Mouse (Mus musculus) embryonic facial prominence, embryonic 11.5 days (tissue): ENCODE measurements around the gene Tssk1. TPM values are rescaled to one million over a fixed set of nuclear protein-coding genes. Genes with fewer than 3 reads are reported as not detected.

ENCODE experiments used
- ATAC-seq: fragments of 200-750 bp; cut with Nextera tagmentation; replicated peaks from 2 replicates; pipeline ENCODE4 v1.8.0; 2017; ENCODE audit warnings: low read depth; ENCODE audit not compliant: insufficient number of reproducible peaks, low FRiP score, low TSS enrichment
- DNase-seq: peaks from one replicate; pipeline ENCODE4 v3.0.0-alpha.2; 2015; ENCODE audit warnings: low spot score
- H3K27ac ChIP-seq: fragments of 300-500 bp; sonication (generic); replicated peaks from 2 replicates; pipeline ENCODE4 v1.5.1; 2014; ENCODE audit warnings: mild to moderate bottlenecking, low read depth, low read length, control low read depth
- H3K27me3 ChIP-seq: fragments of 300-500 bp; sonication (generic); 2 replicates; pipeline ENCODE4 v1.6.1; 2014; ENCODE audit warnings: mild to moderate bottlenecking, low read length, moderate library complexity, mixed read lengths; ENCODE audit not compliant: control insufficient read depth, insufficient read depth
- H3K36me3 ChIP-seq: fragments of 300-500 bp; sonication (generic); replicated peaks from 2 replicates; pipeline ENCODE4 v1.6.1; 2014; ENCODE audit warnings: low read depth, mild to moderate bottlenecking, low read length, moderate library complexity, mixed read lengths; ENCODE audit not compliant: control insufficient read depth, insufficient read depth
- H3K4me1 ChIP-seq: fragments of 300-500 bp; sonication (generic); 2 replicates; pipeline ENCODE4 v1.6.1; 2014; ENCODE audit warnings: low read length, mixed read lengths; ENCODE audit not compliant: control insufficient read depth, insufficient read depth
- H3K4me2 ChIP-seq: fragments of 300-500 bp; sonication (generic); 2 replicates; pipeline ENCODE4 v1.6.1; 2014; ENCODE audit warnings: low read depth, mild to moderate bottlenecking, control low read depth, low read length, moderate library complexity
- H3K4me3 ChIP-seq: fragments of 300-500 bp; sonication (generic); 2 replicates; pipeline ENCODE4 v1.5.1; 2014; ENCODE audit warnings: low read depth, low read length, control low read depth
- H3K9ac ChIP-seq: fragments of 300-500 bp; sonication (generic); replicated peaks from 2 replicates; pipeline ENCODE4 v1.6.1; 2014; ENCODE audit warnings: mild to moderate bottlenecking, control low read depth, low read length
- H3K9me3 ChIP-seq: fragments of 300-500 bp; sonication (generic); replicated peaks from 2 replicates; pipeline ENCODE4 v1.6.1; 2016; ENCODE audit warnings: mild to moderate bottlenecking, low read length, inconsistent platforms, mixed read lengths; ENCODE audit not compliant: control insufficient read depth
- WGBS: fragments of 180-500 bp; shearing (Covaris S2); extraction: QIAGEN DNeasy Blood & Tissue Kit; methylation state at CpG from one replicate; pipeline ENCODE4 v1.1.7; 2014; 5-methylcytosine and 5-hydroxymethylcytosine counted together
- polyA plus RNA-seq: library from polyadenylated mRNA; unstranded; fragments of >200 nt; fragmentation: Nextera tagmentation; extraction: Ambion mirVana; gene quantifications from 2 replicates; pipeline ENCODE4 v1.2.1, GENCODE M21; 2014

Gene Tssk1
- not detected in 2 replicates for polyA plus RNA-seq

DNA sequence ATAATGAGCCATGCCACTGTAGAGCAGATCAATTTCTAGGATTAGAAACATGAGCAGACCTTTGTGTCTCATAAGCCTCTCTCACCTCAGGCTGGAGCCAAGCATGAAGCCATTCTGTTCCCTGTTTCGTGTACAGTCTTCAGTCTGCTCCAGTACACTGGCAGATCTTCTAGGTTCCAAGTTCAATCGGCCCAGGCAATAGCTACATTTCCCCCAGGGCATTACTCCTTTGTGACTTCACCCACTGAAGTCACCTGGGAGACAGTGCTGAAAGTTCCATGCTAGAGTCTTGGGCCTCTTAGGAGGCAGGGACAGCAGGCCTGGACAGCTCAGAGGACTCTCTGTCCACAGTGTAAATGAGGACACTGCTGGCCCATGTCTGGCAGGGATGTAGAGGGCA, at the start of gene Tssk1:
TSS of gene Tssk1 (plus strand) at position 301 of the 400 bp plus-strand sequence.
- no peak for ATAC-seq
- Histone ChIP-seq H3K4me3 (no peak within 1 kb of the TSS), H3K9ac (no peak within 1 kb of the TSS), H3K9me3 (no peaks in the 10 kb centered on the region), H3K27ac (no peak within 1 kb of the TSS), H3K36me3 (no peaks in the 10 kb centered on the region), H3K27me3 (no peaks in the 10 kb centered on the region), H3K4me1 (peaks cover 3% of the 10 kb centered on the region; the same call in 1 of the 2 replicates), H3K4me2 (no peak within 1 kb of the TSS)
- WGBS, result 79% methylated on average over 2 of the region's 2 CpGs
- DNase-seq, result no peak

DNA sequence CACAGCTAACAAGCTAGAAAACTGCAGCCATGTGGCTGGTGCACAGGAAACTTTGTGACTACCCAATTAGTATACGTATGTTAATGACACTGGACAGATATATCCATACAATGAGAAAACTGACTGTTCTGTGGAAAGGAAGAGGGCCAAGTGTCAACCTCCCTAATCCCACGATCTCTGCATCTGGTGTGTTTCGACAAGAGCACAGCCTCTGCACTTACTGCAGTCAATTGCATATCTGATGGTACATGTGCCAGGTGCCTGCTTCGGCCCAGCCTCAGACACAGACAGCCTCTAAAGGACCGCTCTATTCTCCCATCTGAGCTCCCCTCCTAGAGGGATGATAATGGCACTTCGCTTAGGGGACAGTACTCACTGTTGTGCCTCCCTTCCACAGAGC, 45.6 kb upstream of the Tssk1 start:
- no peak for ATAC-seq
- H3K36me3 ChIP-seq, result peaks cover 12% of the 10 kb centered on the region
- no peak for DNase-seq
- 93% methylated on average over 6 of the region's 6 CpGs for WGBS
- H3K4me2 ChIP-seq, result no peak overlapping the region
- no peak overlapping the region for H3K27ac ChIP-seq
- no peaks in the 10 kb centered on the region for H3K4me1 ChIP-seq
- no peaks in the 10 kb centered on the region for H3K9me3 ChIP-seq
- H3K27me3 ChIP-seq, result no peaks in the 10 kb centered on the region
- no peak overlapping the region for H3K4me3 ChIP-seq
- H3K9ac ChIP-seq, result no peak overlapping the region

DNA sequence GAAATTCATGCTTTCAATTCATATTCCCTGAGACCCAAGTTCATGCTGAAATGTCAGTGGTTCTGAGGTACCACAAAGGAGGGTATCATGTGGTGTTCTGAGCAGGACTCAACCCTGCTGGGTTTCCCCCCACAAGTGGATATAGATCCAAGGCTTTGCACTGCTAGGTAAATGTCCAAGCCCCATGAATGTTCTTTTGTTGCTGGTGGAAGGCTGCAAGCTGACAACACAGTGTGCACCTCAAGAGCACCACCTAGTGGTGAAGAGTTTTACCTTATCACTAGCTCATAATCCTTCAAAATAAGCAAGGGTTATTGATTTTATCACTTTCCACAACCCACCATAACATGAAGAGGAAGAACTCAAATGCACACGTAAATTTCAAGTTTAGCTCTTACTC, 45.1 kb upstream of the Tssk1 start:
- Histone ChIP-seq H3K4me1 (no peaks in the 10 kb centered on the region), H3K9ac (no peak overlapping the region), H3K36me3 (peaks cover 12% of the 10 kb centered on the region), H3K4me2 (no peak overlapping the region), H3K4me3 (no peak overlapping the region), H3K27me3 (no peaks in the 10 kb centered on the region), H3K9me3 (no peaks in the 10 kb centered on the region), H3K27ac (no peak overlapping the region)
- DNase-seq, result peak; percentile 89
- WGBS, result 27% methylated on average over 1 of the region's 1 CpGs
- ATAC-seq, result no peak

DNA sequence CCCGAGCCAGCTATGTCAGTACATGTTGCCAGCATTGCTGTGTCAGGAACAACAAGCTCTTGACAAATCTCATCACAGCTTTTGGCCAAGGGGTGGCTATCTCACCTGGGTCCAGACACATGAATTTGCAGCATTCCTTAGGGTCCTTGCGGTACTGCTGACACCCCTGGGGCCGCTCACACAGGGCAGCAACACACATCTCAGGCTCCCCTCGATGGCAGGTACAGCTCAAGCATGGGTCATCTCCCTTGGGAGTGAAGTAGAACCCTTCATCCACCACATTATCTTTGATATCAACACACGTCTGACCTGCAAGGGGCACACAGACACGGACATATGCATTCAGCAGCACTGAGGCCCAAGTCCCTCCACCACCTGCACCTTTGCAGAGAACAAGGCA, 44.5 kb upstream of the Tssk1 start:
- Histone ChIP-seq H3K27ac (no peak overlapping the region), H3K4me3 (no peak overlapping the region), H3K27me3 (no peaks in the 10 kb centered on the region), H3K9me3 (no peaks in the 10 kb centered on the region), H3K36me3 (peaks cover 11% of the 10 kb centered on the region), H3K9ac (no peak overlapping the region), H3K4me1 (no peaks in the 10 kb centered on the region), H3K4me2 (no peak overlapping the region)
- ATAC-seq (no peak), DNase-seq (no peak)
- WGBS, result 88% methylated on average over 6 of the region's 6 CpGs

DNA sequence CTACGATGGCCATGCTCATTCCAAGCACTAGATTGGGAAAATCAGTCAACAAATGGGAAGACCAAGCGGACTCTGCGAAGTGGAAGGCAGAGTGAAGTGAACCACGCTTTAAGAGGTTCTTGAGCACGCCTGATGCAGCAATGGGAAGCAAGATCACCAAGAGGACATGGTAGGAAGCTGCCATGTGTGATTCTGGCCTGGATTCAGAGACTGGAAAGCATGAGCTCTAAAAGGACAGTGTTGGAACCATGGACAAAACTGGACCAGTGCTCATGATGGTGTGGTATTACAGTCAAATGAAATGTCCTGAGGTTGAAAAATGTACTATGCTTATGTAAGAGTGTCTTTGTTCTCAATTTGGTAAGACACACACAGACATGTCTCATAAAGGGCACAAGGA, 42.7 kb upstream of the Tssk1 start:
- H3K27me3 ChIP-seq, result no peaks in the 10 kb centered on the region
- H3K9me3 ChIP-seq, result no peaks in the 10 kb centered on the region
- WGBS, result 96% methylated on average over 5 of the region's 5 CpGs
- no peaks in the 10 kb centered on the region for H3K4me1 ChIP-seq
- H3K36me3 ChIP-seq, result peaks cover 5% of the 10 kb centered on the region
- H3K4me3 ChIP-seq, result no peak overlapping the region
- no peak overlapping the region for H3K4me2 ChIP-seq
- H3K27ac ChIP-seq, result no peak overlapping the region
- ATAC-seq (no peak), DNase-seq (no peak)
- no peak overlapping the region for H3K9ac ChIP-seq

DNA sequence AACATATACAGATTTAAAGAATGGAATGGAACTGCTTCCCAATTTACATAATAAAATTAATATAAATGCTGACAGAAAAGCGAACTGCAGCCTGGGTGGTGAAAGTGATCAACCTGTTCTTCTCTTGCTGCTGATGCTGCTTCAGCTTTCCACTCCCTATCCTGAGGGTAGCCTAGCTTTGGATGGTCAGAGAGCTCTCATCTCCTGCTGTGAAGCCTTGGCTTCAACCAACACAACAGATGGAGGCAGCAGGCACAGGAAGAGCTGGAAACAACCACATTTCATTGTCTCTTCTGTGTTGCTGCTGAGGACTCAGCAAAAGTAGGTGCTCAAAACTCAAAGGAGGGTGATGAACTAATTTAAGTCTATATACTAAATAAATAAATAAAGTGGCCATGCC, 42.2 kb upstream of the Tssk1 start:
- no peak overlapping the region for H3K9ac ChIP-seq
- H3K4me1 ChIP-seq, result no peaks in the 10 kb centered on the region
- no peak overlapping the region for H3K4me2 ChIP-seq
- H3K9me3 ChIP-seq, result no peaks in the 10 kb centered on the region
- ATAC-seq (no peak), DNase-seq (no peak)
- H3K27me3 ChIP-seq, result no peaks in the 10 kb centered on the region
- H3K27ac ChIP-seq, result no peak overlapping the region
- peaks cover 7% of the 10 kb centered on the region for H3K36me3 ChIP-seq
- H3K4me3 ChIP-seq, result no peak overlapping the region
- WGBS, result 97% methylated on average over 1 of the region's 1 CpGs

DNA sequence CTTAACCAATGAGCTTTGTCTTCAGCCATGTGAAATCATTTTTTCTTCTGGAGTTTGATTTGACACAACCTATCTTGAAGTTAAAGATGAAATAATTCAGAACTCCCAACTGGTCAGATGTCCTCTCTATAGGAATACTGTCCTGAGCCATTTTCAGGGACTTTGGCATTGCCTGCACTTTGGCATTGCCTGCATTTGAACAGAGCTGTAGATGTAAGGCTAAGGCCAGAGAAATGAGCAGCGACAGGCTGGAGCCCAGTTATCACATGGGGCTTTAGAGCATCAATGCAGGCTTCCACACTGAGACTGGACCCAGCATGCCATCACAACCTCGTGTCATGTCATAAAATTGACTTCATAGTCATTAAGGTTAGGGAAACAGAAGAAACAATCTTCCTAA, 40.8 kb upstream of the Tssk1 start:
- Histone ChIP-seq H3K36me3 (peaks cover 12% of the 10 kb centered on the region), H3K27ac (no peak overlapping the region), H3K4me3 (no peak overlapping the region), H3K4me2 (no peak overlapping the region), H3K9ac (no peak overlapping the region), H3K27me3 (no peaks in the 10 kb centered on the region), H3K4me1 (no peaks in the 10 kb centered on the region), H3K9me3 (no peaks in the 10 kb centered on the region)
- no peak for DNase-seq
- 84% methylated on average over 2 of the region's 2 CpGs for WGBS
- ATAC-seq, result no peak

DNA sequence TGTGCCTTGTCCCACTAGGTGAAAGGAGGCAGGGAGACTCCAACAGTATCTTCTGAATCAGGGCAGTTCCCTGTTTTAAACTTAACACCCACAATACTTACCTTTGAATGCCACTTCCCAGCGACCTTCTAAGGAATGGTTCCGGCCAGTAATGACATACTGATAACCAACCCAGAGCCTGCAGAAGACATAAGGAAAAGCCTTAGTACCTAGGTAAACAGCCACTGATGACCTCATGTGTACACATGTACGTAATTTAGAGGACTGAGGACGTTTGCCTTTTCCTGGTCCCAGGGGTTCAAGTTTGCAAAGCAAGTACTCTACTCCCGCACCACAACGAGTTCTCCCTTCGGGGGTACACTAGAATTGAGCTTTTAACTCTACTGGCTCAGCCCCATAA, 36.9 kb upstream of the Tssk1 start:
- DNase-seq (no peak), ATAC-seq (no peak)
- Histone ChIP-seq H3K9me3 (no peaks in the 10 kb centered on the region), H3K4me2 (no peak overlapping the region), H3K36me3 (peaks cover 17% of the 10 kb centered on the region), H3K4me1 (no peaks in the 10 kb centered on the region), H3K27me3 (no peaks in the 10 kb centered on the region), H3K9ac (no peak overlapping the region), H3K4me3 (no peak overlapping the region), H3K27ac (no peak overlapping the region)
- WGBS, result 88% methylated on average over 7 of the region's 7 CpGs
